Mouse (Mus musculus): Measurements from ENCODE around the gene St6gal1. TPM values are rescaled to one million over a fixed set of nuclear protein-coding genes. Genes with fewer than 3 reads are reported as not detected.
A peak's percentile ranks its signal among the peaks of the same experiment; 100 is the strongest.

St6gal1 gene
- polyA plus RNA-seq, 1 experiment: 8.7 TPM

DNA sequence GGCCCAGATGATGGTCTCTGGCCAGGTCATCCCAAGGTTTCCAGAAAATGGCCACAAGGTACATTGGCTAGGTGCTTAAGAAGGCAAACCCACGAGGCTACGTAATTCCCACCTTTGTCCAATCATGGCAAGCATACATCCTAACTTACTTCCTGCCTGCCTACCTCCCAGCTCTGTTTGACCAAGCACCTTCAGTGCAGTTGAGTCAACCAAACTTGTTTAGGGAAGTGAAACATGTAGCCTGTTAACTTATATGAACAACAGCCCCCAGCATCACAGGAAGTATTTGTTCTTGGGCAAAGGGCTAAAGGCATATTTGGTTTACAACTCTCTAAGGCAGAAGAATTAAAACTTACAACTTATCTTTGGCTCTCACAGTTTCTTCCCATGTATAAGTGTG is 38.7 kb upstream of the St6gal1 start:
- no peak overlapping the region for H3K27ac ChIP-seq (ENCODE audit: control insufficient read depth, insufficient read depth, low read depth, low read length, poor library complexity)
- TF ChIP-seq POLR2A (IDR thresholded peaks at IDR 0.05; ENCODE audit: borderline replicate concordance, control insufficient read depth, low read depth, low read length): no peak
- no peak for TF ChIP-seq CTCF (IDR thresholded peaks at IDR 0.05; ENCODE audit: control insufficient read depth, insufficient read depth, low read length)
- peaks cover 5% of the 10 kb centered on the region for H3K4me1 ChIP-seq (ENCODE audit: control insufficient read depth, insufficient read depth, low read length)
- 68% methylated on average over 2 of the region's 2 CpGs for WGBS
- no peak overlapping the region for H3K4me3 ChIP-seq (replicated peaks; ENCODE audit: control insufficient read depth, low read depth, low read length)

GRCm38 (mm10) chr16:23186418-23186817 is 38.1 kb upstream of the St6gal1 start:
- WGBS: 71% methylated on average over 4 of the region's 4 CpGs
- TF ChIP-seq CTCF (IDR thresholded peaks at IDR 0.05; ENCODE audit: control insufficient read depth, insufficient read depth, low read length): no peak
- TF ChIP-seq POLR2A (IDR thresholded peaks at IDR 0.05; ENCODE audit: borderline replicate concordance, control insufficient read depth, low read depth, low read length): no peak

DNA sequence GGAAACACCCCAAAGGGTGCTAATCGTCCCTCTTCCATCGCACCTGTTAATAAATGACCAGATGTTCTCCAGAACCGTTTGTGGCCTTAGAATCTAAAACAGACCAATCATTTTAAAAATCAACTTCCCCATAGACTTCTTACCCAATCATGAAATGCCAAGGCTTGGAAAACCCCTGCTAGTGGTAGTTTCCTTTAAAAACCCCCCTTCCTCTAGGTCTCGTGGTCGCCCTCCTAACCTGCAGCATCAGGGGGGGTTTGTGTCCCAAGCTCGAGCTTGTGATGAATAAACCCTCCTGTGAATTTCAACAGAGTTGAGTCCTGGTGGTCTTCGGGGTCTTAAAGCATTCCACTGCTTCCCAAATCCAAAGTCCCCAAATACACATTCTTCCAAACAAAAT is 36.6 kb upstream of the St6gal1 start:
- no peak for TF ChIP-seq POLR2A (IDR thresholded peaks at IDR 0.05; ENCODE audit: borderline replicate concordance, control insufficient read depth, low read depth, low read length)
- no peak for TF ChIP-seq CTCF (IDR thresholded peaks at IDR 0.05; ENCODE audit: control insufficient read depth, insufficient read depth, low read length)
- H3K4me1 ChIP-seq (ENCODE audit: control insufficient read depth, insufficient read depth, low read length): peaks cover 2% of the 10 kb centered on the region; the same call in 1 of the 2 replicates
- WGBS: 65% methylated on average over 7 of the region's 7 CpGs
- H3K4me3 ChIP-seq (replicated peaks; ENCODE audit: control insufficient read depth, low read depth, low read length): no peak overlapping the region
- H3K27ac ChIP-seq (ENCODE audit: control insufficient read depth, insufficient read depth, low read depth, low read length, poor library complexity): no peak overlapping the region

More at GRCm38 (mm10) chr16:23186418-23186817, 38.1 kb upstream of the St6gal1 start:
- H3K4me3 ChIP-seq (replicated peaks; ENCODE audit: control insufficient read depth, low read depth, low read length): no peak overlapping the region
- H3K27ac ChIP-seq (ENCODE audit: control insufficient read depth, insufficient read depth, low read depth, low read length, poor library complexity): no peak overlapping the region
- H3K4me1 ChIP-seq (ENCODE audit: control insufficient read depth, insufficient read depth, low read length): peaks cover 4% of the 10 kb centered on the region

DNA sequence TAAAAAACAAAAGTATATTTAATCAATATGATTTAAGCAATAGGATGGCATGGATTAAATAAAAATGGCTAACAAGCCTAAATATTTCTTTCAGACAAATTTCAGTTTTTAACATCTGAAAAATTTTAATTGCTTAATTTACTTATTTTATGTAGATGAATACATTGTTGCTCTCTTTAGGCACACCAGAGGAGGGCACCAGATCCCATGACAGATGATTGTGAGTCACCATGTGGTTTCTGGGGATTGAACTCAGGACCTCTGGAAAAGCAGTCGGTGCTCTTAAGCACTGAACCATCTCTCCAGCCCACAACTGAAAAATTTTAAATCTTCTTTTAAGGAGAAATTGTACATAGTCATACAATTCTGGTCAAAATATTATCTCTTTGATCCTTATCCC is 34.9 kb upstream of the St6gal1 start:
- Histone ChIP-seq H3K4me1 (ENCODE audit: control insufficient read depth, insufficient read depth, low read length) (peaks cover 2% of the 10 kb centered on the region; the same call in 1 of the 2 replicates), H3K4me3 (replicated peaks; ENCODE audit: control insufficient read depth, low read depth, low read length) (no peak overlapping the region), H3K27ac (ENCODE audit: control insufficient read depth, insufficient read depth, low read depth, low read length, poor library complexity) (no peak overlapping the region)
- TF ChIP-seq POLR2A (IDR thresholded peaks at IDR 0.05; ENCODE audit: borderline replicate concordance, control insufficient read depth, low read depth, low read length) (no peak), CTCF (IDR thresholded peaks at IDR 0.05; ENCODE audit: control insufficient read depth, insufficient read depth, low read length) (no peak)
- WGBS: 65% methylated on average over 1 of the region's 1 CpGs

DNA sequence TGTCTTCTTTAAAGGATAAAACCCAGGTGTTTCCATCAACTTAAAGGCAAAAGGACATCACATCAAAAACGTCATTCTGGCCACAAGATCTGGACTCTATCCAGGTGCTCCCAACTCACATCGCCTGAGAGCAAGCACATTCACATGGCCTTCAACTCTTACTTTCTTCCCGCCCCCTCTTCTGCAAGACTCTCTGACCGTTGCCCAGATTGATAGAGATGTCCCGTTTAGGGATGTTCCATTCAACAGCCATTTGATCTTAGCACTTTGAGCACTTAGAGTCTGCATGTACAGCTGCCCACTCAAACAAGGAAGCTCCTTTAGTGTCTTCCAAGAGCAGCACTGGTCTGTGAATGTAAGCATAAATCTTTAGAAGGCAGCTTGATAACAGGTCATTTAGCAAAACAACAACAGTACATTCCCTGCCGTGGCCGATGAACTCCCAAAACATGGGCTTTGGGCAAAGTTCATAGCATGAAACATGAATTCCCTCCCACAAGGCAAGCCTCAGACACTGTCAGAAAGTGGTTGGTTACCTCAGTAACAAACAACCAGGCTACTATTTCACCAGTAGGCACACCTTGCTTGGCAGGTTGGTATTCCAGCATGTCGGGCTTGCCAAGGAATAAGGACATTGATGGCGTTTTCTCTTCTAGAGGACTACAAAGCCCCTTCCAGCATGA is 32.8 kb upstream of the St6gal1 start:
- WGBS: 75% methylated on average over 9 of the region's 9 CpGs
- Histone ChIP-seq H3K4me3 (replicated peaks; ENCODE audit: control insufficient read depth, low read depth, low read length) (no peak overlapping the region), H3K27ac (ENCODE audit: control insufficient read depth, insufficient read depth, low read depth, low read length, poor library complexity) (no peak overlapping the region), H3K4me1 (ENCODE audit: control insufficient read depth, insufficient read depth, low read length) (peaks cover 2% of the 10 kb centered on the region)
- no peak for TF ChIP-seq CTCF (IDR thresholded peaks at IDR 0.05; ENCODE audit: control insufficient read depth, insufficient read depth, low read length)
- no peak for TF ChIP-seq POLR2A (IDR thresholded peaks at IDR 0.05; ENCODE audit: borderline replicate concordance, control insufficient read depth, low read depth, low read length)

DNA sequence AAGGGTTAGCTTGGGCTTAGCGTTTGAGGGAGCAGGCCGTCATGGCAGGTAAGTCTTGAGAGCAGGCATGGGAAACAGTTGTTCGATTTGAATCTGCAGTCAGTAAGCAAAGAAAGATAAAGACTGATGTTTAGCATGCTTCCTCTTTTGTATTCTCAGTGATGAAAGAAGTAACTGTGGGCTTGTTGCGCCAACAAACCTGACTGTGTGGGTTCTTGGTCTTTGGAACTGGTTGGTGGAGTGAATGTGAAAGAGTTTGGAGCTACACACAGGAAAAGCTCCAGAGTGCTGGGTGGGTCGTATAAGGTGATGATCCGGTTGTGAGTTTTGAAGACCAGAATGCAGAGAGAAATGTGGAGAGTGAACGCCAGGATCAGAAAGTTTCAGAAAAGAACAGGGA is 28.9 kb upstream of the St6gal1 start:
- Histone ChIP-seq H3K4me3 (replicated peaks; ENCODE audit: control insufficient read depth, low read depth, low read length) (no peak overlapping the region), H3K27ac (ENCODE audit: control insufficient read depth, insufficient read depth, low read depth, low read length, poor library complexity) (peak overlapping the region; percentile 4; the same call in 1 of the 2 replicates), H3K4me1 (ENCODE audit: control insufficient read depth, insufficient read depth, low read length) (peaks cover 2% of the 10 kb centered on the region)
- WGBS: 16% methylated on average over 7 of the region's 7 CpGs
- TF ChIP-seq CTCF (IDR thresholded peaks at IDR 0.05; ENCODE audit: control insufficient read depth, insufficient read depth, low read length) (no peak), POLR2A (IDR thresholded peaks at IDR 0.05; ENCODE audit: borderline replicate concordance, control insufficient read depth, low read depth, low read length) (no peak)

- Histone ChIP-seq H3K4me1 (ENCODE audit: control insufficient read depth, insufficient read depth, low read length) (peaks cover 2% of the 10 kb centered on the region), H3K27ac (ENCODE audit: control insufficient read depth, insufficient read depth, low read depth, low read length, poor library complexity) (no peak overlapping the region), H3K4me3 (replicated peaks; ENCODE audit: control insufficient read depth, low read depth, low read length) (no peak overlapping the region)
- TF ChIP-seq POLR2A (IDR thresholded peaks at IDR 0.05; ENCODE audit: borderline replicate concordance, control insufficient read depth, low read depth, low read length): no peak
Observed at GRCm38 (mm10) chr16:23196296-23196695, 28.2 kb upstream of the St6gal1 start.

- Histone ChIP-seq H3K4me1 (ENCODE audit: control insufficient read depth, insufficient read depth, low read length) (peaks cover 2% of the 10 kb centered on the region), H3K27ac (ENCODE audit: control insufficient read depth, insufficient read depth, low read depth, low read length, poor library complexity) (no peak overlapping the region), H3K4me3 (replicated peaks; ENCODE audit: control insufficient read depth, low read depth, low read length) (no peak overlapping the region)
- 76% methylated on average over 6 of the region's 6 CpGs for WGBS
- TF ChIP-seq POLR2A (IDR thresholded peaks at IDR 0.05; ENCODE audit: borderline replicate concordance, control insufficient read depth, low read depth, low read length) (no peak), CTCF (IDR thresholded peaks at IDR 0.05; ENCODE audit: control insufficient read depth, insufficient read depth, low read length) (no peak)
Observed at GRCm38 (mm10) chr16:23196791-23197190, 27.7 kb upstream of the St6gal1 start.

DNA sequence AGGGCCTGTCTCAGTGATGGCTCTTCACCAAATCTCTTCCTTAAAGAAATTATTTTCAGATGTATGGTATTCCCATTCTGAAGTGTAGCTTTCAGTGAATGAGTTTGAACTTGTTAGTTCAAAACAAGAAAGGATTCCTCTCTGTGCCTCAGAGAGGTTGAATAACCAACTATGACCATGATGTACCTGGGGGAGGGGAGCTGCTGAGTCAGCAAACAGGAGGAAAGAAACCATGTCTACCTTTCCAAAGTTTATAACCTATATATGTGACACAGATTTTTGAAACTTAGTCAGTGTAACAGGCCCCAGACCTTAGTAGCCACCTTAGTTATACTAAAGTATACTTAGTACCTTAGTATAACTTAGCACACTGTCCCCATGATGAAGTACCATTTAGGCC is 23.0 kb upstream of the St6gal1 start:
- H3K27ac ChIP-seq (ENCODE audit: control insufficient read depth, insufficient read depth, low read depth, low read length, poor library complexity): no peak overlapping the region
- no peak overlapping the region for H3K4me3 ChIP-seq (replicated peaks; ENCODE audit: control insufficient read depth, low read depth, low read length)
- H3K4me1 ChIP-seq (ENCODE audit: control insufficient read depth, insufficient read depth, low read length): peaks cover 2% of the 10 kb centered on the region
- TF ChIP-seq POLR2A (IDR thresholded peaks at IDR 0.05; ENCODE audit: borderline replicate concordance, control insufficient read depth, low read depth, low read length): no peak

All from bone marrow, adult 2 months (tissue).